Mouse (Mus musculus) right cerebral cortex, postnatal 4 days (tissue): ENCODE measurements around the gene Tex29.
A peak's percentile ranks its signal among the peaks of the same experiment; 100 is the strongest.

Source experiments
- DNase-seq: peaks from one replicate; pipeline ENCODE4 v3.0.0-alpha.2; 2022

Gene Tex29

GRCm38 (mm10) chr8:11840174-11840573 is at the start of gene Tex29:
TSS of gene Tex29 (plus strand) at chr8:11840474.
- no peak for DNase-seq

- DNase-seq, result peak; percentile 37
Measured at GRCm38 (mm10) chr8:11794956-11795355, 45.3 kb upstream of the Tex29 start.

- no peak for DNase-seq
Measured at GRCm38 (mm10) chr8:11797128-11797527, 43.1 kb upstream of the Tex29 start.

GRCm38 (mm10) chr8:11797729-11798479 is 42.4 kb upstream of the Tex29 start:
- DNase-seq, result peak; percentile 50

GRCm38 (mm10) chr8:11798480-11798867 is 41.8 kb upstream of the Tex29 start:
- DNase-seq, result no peak

- no peak for DNase-seq
Measured at GRCm38 (mm10) chr8:11799098-11799497, 41.2 kb upstream of the Tex29 start.

- DNase-seq, result no peak
Measured at GRCm38 (mm10) chr8:11800481-11800880, 39.8 kb upstream of the Tex29 start.

- no peak for DNase-seq
Measured at GRCm38 (mm10) chr8:11801571-11801970, 38.7 kb upstream of the Tex29 start.

- DNase-seq, result no peak
Measured at GRCm38 (mm10) chr8:11804914-11805313, 35.4 kb upstream of the Tex29 start.

GRCm38 (mm10) chr8:11806252-11806651 is 34.0 kb upstream of the Tex29 start:
- no peak for DNase-seq

GRCm38 (mm10) chr8:11807361-11807760 is 32.9 kb upstream of the Tex29 start:
- no peak for DNase-seq

GRCm38 (mm10) chr8:11808047-11808446 is 32.2 kb upstream of the Tex29 start:
- DNase-seq, result no peak

- no peak for DNase-seq
Measured at GRCm38 (mm10) chr8:11810426-11810825, 29.8 kb upstream of the Tex29 start.

GRCm38 (mm10) chr8:11813801-11814200 is 26.5 kb upstream of the Tex29 start:
- no peak for DNase-seq

- no peak for DNase-seq
Measured at GRCm38 (mm10) chr8:11815206-11815605, 25.1 kb upstream of the Tex29 start.

GRCm38 (mm10) chr8:11820136-11820535 is 20.1 kb upstream of the Tex29 start:
- DNase-seq, result no peak

- no peak for DNase-seq
Measured at GRCm38 (mm10) chr8:11820568-11820967, 19.7 kb upstream of the Tex29 start.

GRCm38 (mm10) chr8:11821451-11822206 is 18.6 kb upstream of the Tex29 start:
- no peak for DNase-seq

- no peak for DNase-seq
Measured at GRCm38 (mm10) chr8:11822550-11823060, 17.7 kb upstream of the Tex29 start.

GRCm38 (mm10) chr8:11825756-11826155 is 14.5 kb upstream of the Tex29 start:
- DNase-seq, result no peak

GRCm38 (mm10) chr8:11827312-11827711 is 13.0 kb upstream of the Tex29 start:
- no peak for DNase-seq

GRCm38 (mm10) chr8:11830214-11831046 is 9.8 kb upstream of the Tex29 start:
- DNase-seq, result no peak

- no peak for DNase-seq
Measured at GRCm38 (mm10) chr8:11831174-11831573, 9.1 kb upstream of the Tex29 start.
